Mouse (Mus musculus) heart, postnatal 0 days (tissue): ENCODE results near the gene Eva1b.

Experiments
- CTCF ChIP-seq: IDR thresholded peaks from 2 replicates; pipeline ENCODE4 v1.5.1; 2016; ENCODE audit warnings: antibody characterized with exemption, control low read depth, low read depth
- EP300 ChIP-seq: IDR thresholded peaks from 2 replicates; pipeline ENCODE4 v1.6.1; 2016; ENCODE audit warnings: antibody characterized with exemption, low read depth

GRCm38 (mm10) chr4:126168851-126169250 lies 21.3 kb downstream of the Eva1b start:
- no peak for TF ChIP-seq CTCF
- TF ChIP-seq EP300, result no peak
